Mouse (Mus musculus) kidney, postnatal 10 days (tissue): ENCODE measurements at regions not wholly inside any gene's neighbourhood (a gene's known extent, or its start where the extent isn't known, plus 50 kb on each side); places are given as distances from the start of the nearest gene placed in this dataset.
A peak's percentile ranks its signal among the peaks of the same experiment; 100 is the strongest.
"Not testable (repeated sequence)": the region's sequence is repeated elsewhere in the genome, so short reads cannot be mapped to it uniquely, and the experiment has no call there.

ENCODE experiments used
- DNase-seq: peaks from one replicate; pipeline ENCODE4 v3.0.0; 2021; ENCODE audit warnings: mixed read lengths

- DNase-seq = no peak
Observed at GRCm38 (mm10) chr10:25695798-25696197, 159.7 kb upstream of the Smlr1 start.

DNA sequence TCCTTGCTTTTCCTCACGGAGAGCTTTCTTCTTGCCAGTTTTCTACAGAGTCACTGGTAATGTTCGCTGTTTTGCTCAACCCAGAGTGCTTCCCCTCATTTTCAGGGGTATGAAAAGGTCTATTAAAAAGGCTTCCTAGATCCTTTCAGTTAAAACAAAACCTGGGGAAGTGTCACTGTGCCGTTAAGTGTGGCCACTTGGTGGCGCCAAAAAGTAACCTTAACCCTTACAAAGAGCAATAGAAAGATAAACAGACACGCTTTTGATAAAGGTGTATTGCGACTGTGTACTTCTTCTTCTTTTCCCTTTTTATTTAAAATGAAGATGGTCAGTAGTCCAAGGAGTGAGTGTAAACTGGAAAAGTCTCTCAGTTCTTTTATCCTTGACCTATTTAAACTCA, 145.2 kb upstream of the Smlr1 start:
- peak; percentile 74 for DNase-seq

DNA sequence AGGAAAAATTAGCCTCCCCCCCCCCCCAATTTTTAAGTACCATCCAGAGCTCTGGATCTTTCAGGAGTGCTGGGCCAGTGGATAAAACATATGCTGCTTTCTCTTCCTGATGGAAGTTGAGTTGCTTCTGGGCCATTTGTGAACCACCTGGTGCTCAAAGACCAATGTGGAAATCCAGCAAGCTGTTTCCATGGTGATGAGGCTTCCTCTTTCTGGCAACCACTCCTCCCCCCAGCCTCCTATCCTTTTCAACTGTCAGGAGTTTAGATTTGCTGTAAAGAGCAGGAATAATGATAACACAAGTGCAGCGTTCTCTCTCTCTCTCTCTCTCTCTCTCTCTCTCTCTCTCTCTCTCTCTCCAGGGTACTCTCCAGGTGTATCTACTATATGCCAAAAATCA, 141.8 kb upstream of the Smlr1 start:
- no peak for DNase-seq

- no peak for DNase-seq
Observed at GRCm38 (mm10) chr10:25675368-25675767, 139.3 kb upstream of the Smlr1 start.

GRCm38 (mm10) chr10:25670061-25670460, 134.0 kb upstream of the Smlr1 start:
- no peak for DNase-seq

DNA sequence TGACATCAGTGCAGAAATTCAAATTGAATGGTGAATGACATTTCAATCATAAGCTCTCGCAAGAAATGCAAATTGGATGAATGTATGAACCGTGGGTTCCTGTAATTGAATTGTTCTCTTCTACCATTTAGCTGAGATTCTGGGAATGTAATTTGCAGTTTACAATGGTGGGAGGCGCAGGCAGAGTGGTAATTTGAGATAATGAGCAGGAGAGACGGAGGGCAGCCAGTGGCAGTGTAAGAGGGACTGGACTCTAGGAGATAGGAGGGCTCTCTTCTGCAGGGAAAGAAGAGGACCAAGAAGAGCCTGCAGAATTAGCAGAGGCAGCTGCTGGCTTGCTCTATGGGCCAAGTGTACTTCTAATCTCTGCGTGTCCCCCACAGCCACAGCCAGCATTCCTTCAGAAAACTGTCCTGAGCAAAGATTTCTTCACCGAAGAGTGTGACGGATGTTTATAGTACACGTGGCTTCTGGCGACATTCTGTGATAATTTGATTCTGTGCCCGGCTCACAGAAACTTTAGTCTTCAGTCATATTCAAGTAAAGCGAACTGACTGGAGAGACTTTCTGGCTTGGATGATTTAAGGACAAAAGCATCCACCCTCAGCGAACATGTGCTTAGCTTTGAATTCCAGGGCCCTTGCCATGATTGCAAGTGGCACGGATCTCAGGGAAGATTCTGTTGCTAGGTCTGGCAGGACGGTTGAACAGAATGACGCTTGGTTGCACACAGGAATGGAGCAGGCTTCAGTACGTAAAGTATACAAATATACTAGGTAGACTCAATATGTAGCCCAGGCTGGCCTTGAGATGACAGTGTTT, 116.9 kb upstream of the Smlr1 start:
- no peak for DNase-seq

DNA sequence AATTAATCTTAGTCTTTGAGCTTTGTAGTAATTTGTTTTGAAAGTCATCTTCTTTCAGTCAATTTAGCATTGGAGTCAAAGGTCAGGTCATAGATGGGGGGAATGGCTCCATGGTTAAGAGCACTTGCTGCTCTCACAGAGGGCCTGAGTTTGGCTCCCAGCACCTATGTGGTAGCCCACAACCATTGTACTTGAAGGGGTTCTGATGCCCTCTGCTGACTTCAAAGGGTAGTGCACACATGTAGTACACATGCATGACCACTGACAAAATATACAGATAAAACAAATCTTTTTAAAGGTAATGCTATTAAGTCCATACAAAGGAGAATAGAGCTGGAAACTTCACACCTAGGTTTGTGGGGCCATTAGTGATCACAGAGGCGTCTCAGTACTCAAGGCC, 111.7 kb upstream of the Smlr1 start:
- DNase-seq = no peak

DNA sequence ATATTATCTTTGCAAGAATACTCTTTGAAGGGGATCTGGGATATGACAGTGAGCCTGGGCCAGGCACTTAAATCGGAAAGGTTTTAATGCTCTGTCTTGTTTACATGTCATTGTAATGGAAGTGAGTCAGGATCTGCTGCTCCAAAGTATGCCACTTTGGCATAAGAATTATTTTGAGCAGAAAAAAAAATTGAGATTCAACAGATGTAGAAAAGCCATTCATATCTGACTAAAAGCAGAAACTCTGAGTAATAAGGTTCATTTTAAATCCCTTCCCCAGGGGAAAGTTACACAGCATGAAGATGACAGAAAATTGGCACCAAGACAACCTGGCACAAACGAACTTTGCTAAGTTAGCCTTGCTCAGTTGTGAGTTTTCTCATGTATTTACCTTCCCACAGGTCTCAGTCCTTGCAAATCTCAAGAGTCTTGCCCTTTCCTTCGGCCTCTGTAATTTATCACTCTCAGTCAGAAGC, 107.5 kb upstream of the Smlr1 start:
- no peak for DNase-seq

GRCm38 (mm10) chr10:25642079-25642696, 106.1 kb upstream of the Smlr1 start:
- no peak for DNase-seq

GRCm38 (mm10) chr10:25633058-25633614, 97.1 kb upstream of the Smlr1 start:
- DNase-seq = no peak

GRCm38 (mm10) chr10:25632306-25632705, 96.2 kb upstream of the Smlr1 start:
- DNase-seq = no peak

DNA sequence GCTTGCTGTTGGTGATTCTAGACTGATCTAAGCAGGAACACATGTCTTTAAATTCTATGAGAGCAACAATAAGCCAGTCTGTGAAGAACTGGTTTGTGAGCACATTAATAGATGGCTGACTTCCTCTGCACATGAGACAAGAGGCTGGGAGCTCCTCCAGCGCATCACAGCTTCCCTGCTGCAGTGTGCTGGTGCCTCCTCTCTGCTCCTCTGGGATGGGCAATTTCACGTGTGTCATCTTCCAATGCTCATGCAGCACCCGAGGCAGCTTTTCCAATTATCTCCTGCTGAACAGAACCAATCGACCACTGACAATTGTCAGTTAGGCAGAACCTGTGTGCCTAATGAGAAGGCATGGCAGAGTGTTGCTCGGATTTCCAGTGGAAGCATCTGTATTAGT, 86.5 kb upstream of the Smlr1 start:
- DNase-seq = no peak

DNA sequence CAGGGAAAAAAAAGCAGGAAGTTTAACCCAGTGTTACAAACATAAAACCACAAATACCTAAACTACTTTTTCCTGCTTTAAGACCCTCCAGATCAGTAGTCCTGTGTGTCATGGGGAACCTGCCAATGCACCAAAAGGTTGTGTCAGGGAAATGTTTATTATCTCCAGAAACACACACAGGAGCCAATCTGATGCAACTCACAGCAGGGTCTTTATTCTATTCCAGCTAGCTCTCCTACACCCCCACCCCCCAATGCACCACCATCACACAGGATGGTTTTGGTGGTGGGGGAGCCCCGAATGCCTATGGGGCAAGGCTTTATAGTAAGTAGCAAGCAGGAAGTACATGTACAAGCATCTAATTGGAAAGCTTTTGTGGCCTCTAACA, 85.7 kb upstream of the Smlr1 start:
- DNase-seq = not testable (repeated sequence)

DNA sequence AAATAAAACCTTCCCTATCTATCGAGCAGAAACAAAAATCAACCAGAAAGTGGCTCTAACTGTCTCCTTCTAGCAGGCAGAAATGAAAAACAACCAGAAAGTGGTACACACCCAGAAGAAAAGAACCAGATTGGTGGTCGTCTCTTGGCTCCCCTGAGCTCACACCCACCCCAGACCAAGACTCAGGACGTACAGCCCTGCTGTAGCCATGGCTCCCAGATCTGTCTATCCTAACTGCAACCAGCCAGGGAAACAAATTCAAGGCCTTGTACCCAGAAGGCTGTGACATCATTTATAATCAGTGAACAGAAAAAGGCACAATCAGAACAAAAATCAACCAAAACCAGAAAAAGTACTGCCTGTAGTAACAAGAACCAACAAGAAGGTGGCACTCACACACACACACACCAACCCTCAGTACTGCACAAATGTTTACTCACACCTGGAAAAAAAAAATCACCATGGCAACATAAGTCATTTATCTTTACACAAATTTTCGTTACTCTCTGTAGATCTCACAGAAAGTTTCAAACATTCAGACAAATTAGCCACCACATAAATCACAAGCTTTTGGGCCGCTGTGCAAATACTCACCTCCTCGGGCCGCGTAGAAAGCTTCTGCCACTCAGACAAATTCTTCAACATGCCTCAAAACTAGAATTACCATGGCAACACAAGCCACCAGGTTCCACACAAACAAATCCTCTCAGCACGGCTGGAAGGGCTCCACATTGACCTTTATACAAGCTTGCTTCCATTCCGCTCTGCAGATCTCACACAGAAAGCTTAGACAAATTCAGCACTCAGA, 85.1 kb upstream of the Smlr1 start:
- DNase-seq = peak; percentile 10

- no peak for DNase-seq
Observed at GRCm38 (mm10) chr10:25619702-25620101, 83.6 kb upstream of the Smlr1 start.

DNA sequence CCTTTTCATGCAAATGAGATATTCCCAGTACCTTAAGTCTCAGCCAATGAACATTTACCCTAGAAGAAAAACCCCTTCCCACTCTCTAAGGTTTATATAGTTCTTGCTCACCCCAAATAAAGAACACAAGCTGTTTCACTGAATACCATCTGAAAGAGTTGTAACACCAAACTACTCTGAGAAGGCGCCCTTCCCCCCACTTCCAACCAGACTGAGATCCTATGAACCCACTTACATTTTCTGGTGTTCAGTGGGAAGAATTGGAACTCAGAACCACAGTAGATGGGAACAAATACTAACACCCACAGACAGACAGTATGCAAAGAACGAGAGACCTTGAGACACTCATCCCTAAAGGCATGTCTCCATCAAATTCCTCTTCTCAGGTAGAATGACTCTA, 65.4 kb upstream of the Smlr1 start:
- no peak for DNase-seq

DNA sequence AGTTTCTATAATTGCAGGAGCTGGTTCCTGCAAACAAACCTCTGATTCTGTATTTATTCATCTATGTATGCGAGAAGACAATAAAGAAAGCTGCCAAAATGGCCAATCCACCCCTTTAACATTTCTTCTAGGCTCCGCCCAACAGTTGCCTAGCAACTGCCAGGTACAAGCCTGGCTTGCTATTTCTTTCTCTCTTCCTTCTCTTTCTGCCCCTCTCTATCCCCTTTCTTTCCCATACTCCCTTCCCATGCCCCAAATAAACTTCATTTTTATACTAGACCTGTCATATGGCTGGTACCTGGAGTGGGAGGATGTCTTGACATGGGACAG, 53.2 kb upstream of the Smlr1 start:
- no peak for DNase-seq

DNA sequence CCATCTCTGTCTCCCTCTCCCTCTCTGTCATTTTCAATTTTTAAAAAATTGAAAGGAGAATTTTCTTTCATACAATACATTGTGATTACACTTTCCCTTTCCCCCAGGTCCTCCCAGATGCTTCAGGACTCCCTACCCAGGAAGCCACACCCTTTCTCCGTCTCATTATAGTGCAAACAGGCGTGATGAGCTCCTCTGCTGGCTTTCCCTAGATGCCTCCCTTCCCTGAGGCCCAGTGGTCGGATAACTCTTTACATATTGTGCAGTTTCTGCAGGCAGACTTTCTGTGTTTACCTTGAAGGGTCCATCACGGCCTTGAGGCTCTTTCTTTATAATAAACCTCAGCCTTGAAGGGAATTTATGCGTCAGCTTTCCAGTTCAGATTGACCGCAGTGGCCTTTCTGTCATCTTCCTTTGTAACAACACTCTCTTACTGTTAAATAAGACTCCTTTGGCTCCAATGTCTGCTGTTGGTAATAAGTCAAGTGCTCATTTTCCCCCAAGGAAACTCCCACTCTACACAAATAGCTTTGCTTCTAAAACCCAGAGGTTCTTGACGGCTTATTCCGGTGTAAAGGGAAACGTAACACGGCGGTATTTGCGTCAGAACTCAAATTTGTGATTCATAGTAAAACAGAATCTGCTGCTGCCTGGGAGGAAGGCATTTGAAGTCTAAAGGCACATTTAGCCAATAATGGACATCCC, 52.7 kb upstream of the Smlr1 start:
- DNase-seq = no peak
